Mouse (Mus musculus): ENCODE data around the gene Phf1. TPM values are rescaled to one million over a fixed set of nuclear protein-coding genes. Genes with fewer than 3 reads are reported as not detected.
"Not testable (repeated sequence)": the region's sequence is repeated elsewhere in the genome, so short reads cannot be mapped to it uniquely, and the experiment has no call there.

Phf1 gene
- total RNA-seq (2021), result 10 to 100 TPM; 28.8 to 30.0 TPM

DNA sequence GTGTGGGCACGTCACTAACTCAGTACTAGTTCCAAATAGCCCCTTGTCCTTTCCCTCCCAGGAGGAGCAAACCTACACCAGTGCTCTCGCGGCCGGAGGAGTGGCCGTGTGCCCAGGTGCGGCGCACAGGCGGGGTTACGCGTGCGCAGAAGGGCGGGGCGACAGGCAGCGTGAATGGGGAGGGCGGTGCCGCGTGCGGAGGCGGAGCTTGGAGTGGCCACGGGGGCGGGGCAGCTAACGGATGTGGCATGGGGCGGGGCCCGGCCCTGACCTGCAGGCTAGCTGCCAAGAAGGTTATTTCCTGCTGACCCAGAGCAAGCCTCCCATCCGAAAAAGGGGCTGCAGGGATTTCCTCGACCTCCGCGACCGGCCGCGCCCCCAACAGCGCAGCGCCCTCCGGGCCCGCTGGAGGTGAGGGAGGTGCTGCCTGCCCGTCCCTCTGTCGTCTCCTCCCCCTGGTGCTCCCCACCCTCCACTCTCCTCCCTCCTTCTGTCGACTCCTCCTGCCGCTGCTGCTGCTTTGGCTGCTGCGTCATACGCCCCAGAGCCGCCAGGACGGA lies at the start of gene Phf1:
Gene Phf1, plus strand, starts transcription at position 214 of the 560 bp plus-strand sequence.
- DNase-seq, result peak; percentile 94 to 95

DNA sequence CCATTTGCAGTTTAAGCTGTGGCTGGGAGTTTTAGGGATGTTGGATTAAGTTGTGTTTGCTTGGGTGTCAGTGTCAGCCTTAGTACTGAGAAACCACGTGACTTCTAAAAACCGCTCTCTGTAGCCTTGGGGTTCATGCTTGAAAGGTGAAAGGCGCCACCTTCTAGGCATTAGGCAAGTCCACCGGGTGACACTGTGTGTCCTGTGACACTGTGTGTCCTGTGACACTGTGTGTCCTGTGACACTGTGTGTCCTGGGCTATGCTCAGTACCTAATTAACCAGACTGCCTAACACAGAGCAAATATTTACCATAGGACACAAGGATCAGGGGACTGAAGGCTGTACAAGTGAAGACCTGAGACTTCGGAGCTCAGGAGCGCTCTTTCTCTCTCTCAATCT lies 49.3 kb upstream of the Phf1 start:
- DNase-seq, result no peak

DNA sequence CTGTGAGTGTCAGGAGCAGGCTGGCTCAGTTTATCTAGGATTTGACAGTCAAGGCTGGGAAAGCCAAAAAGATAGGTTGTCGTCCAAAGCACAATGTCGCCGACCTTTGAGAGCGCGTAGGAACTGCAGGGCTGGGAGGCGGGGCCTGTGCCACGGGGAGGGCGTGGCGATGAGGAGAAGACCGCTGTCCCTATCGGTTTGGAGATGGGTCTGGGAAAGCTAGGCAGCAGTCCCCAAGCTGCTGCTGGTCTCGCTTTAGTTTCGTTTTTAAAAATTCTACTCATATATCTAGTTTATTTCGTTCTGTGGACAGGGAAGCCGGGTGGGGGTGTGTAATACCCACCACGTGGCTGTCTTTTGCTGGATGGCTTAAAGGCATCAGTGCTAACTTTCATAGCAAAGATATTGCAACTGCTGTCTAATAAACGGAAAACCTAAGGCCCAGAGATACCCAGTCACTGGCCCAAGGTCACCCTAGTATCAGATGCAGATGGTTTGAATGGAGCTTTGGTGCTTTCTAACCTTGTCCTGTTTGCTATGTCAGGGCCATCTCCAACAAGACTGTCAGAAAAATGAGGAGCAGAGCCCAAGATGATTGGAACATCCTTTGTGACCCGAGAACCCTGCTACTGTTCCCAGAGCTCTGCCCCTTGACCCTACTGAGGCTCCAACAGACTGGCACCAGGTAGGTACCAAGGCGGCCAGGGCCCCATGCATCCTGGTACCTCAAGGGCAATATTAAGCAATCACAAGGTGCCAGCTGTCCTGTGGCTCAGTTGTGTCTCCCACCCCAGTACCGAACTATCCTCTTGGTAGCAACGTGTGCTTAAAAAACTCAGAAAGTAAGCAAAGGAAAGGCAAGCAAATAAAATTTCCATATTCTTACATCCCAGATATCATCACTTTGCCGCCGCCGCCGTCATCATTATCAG lies 47.6 kb upstream of the Phf1 start:
- DNase-seq, result peak; percentile 62 to 66

DNA sequence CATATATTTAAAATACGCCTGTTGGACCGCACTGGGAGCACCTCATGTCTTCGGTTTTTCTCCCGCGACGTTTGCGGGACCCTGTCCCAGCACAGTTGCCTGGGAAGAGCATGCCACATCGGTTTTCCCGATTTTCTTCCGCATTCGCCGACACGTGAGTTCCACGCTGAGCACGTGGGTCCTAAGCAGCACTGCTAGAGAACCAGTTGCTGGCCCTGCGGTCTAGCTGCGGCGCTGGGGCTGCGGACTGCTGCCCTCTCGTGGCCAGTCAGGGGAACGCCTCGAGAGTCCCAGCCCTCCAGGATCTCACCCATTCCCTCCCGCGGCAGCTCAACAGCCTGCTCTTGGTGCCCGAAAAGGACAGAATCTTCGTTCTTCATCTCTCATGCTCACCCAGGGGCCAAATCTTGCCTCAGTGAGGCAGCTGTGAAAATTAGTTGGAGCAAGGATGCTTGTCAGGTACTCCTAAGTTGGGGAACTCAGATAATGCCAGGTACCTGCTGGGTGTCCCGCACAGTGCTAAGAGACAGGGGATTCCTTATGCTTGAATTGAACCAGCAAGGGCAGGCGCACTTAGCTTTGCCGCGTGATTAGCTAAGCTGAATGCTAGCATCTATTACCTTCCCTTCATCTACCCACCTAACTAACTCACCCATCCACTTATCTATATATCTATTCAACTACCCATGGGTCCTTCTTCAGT lies 46.7 kb upstream of the Phf1 start:
- peak; percentile 80 to 83 for DNase-seq

DNA sequence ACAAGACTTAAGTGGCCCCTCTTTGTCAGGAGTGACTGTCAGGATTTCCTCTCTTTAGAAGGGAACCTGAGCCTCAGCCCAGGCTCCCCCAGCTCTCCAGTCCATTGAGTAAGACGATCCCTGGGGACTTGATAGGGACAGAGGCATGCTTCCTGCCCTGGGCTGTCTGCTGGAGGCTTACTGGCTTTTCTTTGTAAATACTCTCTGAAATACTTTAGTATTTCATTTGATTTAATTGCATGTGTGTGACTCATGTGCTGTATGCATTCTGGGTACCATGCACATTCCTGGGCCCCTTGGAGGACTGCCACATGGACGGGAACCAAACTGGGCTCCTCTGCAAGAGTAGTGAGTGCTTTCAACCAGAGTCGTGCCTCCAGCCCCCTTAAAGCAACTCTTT lies 44.9 kb upstream of the Phf1 start:
- DNase-seq, result no peak

DNA sequence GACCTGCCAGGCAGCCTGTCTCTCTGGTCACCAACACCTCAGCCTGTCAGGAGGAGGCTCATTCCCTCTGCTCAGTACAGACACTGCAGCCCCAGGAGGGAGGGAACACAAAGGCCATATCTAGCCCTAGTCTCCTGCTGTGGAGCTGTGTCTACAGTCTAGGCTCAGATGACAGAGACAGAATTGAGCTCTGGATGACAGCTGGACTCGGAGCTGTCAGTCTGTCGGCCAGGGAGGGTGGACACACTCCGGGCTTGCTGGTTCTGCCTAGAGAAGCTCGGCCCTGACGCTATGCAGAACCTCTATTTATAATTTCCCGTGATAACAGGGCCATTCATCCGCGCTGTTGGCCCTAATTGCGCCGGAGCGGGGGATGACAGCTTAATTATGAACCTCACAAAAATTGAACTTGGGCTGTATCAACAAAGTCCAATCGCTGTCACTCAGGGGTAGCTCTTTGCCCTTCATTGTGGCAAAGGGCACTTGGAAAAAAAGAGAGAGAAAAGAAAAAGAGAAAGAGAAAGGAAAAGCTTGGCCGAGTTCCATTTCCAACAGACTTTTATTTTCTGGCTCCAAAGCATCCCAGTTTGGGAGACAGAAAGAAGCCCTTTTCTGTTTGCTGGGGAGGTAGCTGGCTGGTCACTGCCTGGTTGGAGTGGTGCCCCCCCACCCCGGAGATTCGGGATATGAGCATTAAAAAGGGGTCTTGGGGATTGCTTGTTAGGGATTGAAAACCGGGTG lies 40.0 kb upstream of the Phf1 start:
- DNase-seq, result peak; percentile 26 to 29

DNA sequence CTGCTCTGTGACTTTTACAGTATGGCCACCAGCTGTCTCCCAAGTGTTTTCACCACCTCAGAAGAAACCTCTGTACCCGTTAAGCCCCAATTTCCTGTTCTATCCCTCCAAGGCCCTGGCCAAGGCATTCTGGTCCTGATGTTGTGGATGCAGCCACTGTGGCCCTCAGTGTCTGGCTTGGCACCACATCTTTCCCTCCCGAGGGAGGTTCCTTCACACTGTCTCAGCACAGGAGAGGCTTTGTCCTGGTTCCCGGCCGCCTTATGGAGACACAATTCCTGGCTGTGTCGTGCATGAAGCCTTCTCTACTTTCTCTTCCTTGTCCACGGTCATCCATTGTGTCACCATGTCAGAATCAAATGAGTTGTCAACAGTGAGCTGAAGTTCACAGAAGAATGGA lies 39.4 kb upstream of the Phf1 start:
- DNase-seq, result no peak

DNA sequence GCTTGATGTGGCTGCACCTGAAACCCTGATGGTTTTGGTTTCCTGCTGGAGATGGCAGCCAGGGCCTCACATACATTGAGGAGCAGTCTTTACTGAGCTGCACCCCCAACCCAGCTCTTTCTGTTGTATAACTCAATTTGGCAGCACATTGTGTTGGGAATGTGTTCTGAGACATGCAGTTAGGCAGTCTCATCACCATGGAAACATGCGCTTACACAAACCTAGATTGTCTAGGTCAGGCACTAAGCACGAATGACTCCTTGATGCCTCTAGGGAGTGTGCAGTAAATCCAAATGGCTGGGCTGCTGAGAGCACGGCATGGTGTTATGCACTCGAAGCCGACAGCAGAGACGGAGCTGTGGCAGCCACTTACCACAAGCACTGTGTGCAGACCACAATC lies 38.5 kb upstream of the Phf1 start:
- peak; percentile 50 to 53 for DNase-seq

DNA sequence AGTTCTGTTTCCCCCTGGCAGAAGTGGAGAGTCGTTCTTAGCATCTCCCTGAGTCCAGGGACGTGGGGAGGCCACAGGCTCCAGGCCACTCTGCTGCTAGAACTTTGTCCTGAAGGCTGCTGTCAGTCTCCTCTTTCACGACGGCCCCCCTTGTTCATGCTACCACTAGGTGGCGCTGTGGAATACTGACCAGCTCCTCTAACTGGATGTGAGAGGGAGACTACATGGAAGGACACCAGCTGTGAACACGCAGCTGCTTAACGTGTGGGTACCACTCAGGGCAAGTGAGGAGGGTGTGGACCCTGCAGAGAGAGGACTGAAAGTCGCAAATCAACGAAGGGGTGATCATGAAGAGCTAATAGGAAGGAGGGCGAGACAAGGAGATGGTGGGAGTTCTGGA lies 37.3 kb upstream of the Phf1 start:
- peak in 1 of 2 experiments; percentile 42 for DNase-seq

DNA sequence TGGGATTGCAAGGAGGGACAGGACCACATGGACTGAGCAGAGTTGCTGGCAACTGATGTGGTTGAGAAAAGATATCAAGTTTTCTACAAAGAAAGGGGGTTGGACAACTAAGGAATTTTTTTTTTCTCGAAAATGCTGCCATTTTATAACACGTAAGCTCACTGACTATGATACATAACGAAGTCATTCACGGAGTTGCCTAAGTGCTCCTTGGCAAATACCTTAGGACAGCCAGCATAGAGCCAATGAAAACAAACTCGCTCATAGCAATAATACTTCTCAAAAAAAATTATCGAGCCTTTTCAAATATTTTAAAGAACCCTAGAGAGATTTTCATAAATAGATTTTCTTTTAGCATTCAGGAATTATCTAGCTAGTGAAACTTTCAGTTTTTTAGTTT lies 31.9 kb upstream of the Phf1 start:
- no peak for DNase-seq

DNA sequence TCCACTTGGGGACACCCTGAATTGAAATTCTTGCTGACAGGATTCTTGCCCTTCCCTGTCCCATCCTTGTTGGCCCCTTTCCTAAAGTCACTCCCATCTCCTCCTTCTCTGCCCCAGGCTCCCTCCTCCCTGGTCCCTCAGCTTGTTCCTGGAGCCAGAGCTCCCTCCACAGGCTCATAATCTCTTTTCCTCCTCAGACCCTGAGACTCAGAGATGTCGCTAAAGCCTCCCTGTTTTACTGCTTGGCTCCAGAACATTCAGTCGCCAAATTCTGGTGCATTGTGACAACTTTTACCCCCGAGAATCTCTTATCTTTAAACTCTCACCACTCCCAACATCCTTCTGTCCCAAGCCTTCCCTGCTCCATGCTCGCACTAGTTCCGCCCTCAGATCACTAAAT lies 28.5 kb upstream of the Phf1 start:
- DNase-seq, result no peak

DNA sequence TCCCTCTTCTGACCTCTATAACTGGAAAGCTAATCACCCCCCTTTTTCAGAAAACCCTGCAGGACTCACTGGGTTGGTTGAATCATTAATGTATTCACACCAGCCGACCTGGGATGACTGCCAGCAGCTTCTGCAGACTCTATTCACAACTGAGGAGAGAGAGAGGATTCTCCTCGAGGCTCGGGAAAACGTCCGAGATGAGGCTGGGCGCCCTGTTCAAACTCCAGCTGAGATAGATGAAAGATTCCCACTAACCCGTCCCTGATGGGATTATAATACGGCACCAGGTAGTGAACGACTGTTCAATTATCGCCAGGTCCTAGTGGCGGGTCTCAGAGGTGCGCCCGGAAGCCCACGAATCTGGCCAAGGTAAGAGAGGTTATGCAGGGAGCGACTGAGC lies 25.3 kb upstream of the Phf1 start:
- DNase-seq, result not testable (repeated sequence)

DNA sequence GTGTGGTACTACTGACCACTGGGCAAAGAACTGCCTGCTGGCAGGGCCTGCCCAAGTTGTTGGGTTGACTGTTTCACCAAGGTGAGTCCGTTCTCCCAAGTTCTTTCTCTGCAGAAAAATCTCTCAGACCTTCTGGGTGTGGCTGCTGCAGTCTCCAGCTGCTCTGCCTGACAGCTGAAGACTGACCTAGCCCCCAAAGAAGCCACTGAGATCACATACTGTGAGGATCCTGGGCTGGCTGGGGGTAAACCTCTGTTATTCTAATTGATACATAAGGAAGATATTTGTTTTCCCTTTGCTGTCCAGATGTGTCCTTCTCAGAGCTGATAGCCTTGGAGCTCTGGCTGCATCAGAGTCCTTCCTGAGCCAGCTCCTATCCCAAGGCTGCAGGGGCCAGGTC lies 17.6 kb upstream of the Phf1 start:
- no peak for DNase-seq

DNA sequence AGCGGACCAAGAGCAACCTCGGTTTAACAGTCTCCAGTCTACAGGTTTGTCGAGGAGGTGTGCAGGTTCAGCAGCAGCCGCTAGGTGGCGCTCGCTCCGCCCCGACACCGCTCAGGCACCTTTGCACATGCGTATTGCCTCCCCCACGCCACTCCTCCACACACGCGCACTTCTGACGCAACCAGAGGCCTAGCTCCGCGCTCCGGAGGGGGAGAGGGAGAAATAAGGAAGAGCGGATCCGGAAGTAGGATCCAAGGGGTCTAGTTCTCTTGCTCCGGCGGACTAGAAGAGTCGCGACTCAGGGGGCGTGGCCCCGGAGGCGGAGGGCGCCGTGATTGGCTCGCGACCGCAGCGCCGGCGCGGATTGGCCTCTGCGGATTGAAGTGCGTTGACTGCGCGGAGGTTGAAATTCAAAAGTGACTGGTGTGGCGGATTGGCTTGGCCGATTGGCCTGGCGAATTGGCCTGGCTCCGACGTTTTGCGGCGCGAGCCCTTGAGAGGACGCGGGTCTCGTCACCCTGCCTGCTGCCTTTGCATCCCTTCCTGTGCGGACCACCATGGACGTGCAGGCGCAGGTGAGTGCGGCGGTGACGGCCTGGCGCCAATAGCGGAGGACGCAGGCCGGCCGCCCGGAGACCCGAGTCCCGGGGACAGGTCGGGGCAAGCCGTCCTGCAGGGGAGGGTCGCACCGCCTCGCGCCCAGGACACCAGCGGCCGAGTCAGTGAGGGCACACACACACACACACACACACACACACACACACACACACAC lies 16.0 kb upstream of the Phf1 start, which contains the start of gene Kifc5b:
Gene Kifc5b, plus strand, starts transcription at position 381 of the 772 bp plus-strand sequence.
- DNase-seq, result peak; percentile 99

DNA sequence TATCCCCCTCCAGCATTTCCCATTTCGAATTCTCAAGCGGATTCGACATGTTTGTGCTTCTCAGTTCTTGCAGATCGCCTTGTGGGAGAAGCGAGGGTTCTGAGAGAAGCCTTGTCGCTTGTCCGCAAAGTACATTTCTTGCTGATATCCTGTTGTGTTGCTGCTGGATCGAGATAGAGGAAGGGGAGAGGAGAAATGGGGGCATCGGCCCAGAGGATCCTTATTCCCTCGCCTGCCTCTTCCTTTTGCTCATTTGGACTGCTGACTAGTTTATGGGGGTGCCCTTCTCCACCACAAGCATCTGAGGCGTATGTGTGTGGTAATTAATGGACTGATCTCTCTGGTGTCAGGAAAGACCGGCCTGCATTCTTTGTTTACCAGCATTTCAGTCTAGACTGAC lies 15.3 kb upstream of the Phf1 start:
- not testable (repeated sequence) for DNase-seq

DNA sequence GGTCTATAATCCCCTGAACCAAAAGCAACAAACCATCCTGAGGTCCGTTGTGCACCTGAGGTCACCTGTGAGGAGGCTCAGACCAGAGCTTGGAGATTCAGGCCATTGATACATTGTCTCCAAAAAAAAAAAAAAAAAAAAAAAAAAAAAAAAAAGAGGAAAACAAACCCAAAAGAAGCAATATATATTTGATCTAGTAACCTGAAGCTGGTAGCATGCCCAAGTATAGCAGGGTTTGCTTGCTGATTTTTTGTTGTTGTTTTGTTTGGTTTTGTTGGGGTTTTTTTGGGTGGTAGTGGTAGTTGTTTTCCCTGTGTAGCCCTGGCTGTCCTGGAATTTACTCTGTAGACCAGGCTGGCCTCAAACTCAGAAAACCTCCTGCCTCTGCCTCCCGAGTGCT lies 14.5 kb upstream of the Phf1 start:
- DNase-seq, result no peak

DNA sequence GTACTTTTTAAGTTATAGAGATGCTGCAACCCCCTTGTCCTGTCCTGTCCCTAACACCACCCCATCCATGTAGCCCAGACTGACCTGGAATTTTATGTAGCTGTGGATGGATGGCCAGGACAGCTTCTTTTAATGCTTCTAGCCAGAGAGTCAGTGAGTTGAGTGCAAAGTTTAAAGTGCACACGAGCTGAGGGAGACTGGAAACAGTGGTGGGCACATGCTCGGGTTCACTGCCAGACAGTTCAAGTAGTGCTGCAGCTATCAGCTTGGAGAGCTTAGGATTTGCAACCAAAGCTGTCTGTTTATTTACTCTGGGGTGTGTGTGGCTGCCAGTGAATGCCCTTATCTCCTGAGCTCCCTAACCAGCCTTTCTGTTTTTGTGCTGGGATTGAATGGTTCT lies 13.3 kb upstream of the Phf1 start:
- DNase-seq, result not testable (repeated sequence)

DNA sequence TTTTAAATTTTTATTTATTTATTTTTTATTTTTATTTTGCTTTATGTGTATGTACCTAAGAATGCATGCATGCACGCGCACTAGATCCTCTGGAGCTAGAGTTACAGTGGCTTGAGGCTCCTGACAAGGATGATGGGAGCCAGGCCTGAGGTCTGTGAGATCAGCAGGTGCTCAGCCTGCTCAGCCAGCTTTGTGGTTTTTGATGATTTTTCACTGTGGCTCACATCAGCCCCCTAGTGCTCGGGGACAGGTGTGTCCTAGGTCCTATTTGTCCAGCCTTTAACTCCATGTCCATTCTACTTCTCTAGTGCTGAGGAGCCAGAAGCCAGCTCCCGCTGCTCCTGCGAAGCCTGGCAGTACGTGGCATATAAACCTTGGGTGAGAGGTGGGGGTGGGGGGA lies 10.5 kb upstream of the Phf1 start:
- not testable (repeated sequence) for DNase-seq

DNA sequence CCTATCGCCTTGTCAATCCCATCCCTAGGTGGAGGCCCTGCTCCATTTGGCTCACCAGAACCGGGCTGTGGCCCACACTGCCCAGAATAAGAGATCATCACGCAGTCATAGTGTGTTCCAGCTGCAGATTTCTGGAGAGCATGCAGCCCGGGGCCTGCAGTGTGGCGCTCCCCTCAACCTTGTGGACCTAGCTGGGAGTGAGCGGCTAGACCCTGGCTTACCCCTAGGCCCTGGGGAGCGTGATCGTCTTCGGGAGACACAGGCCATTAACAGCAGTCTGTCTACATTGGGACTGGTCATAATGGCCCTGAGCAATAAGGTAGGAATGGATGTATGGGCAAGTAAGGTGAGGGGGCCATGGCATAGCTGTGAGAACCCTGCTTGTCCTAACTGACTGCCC lies 7.4 kb upstream of the Phf1 start:
- not testable (repeated sequence) for DNase-seq

DNA sequence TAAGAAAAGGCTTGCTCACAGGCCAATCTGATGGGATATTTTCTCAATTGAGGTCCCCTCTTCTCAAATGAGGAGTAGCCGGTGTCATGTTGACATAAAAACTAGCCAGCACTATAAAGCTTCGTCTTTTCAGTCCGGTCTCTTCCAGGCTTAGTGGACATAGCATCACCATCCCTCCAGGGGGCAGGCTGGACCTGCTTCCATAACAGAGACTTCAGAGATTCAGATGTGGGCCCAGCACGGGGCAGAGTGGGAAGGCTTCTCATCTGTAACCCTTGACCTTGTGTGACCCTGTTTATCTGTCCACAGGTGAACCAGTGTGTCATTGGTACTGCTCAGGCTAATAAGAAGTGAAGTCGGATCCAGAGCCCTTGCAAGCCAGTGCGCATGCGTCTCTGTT lies 1.1 kb upstream of the Phf1 start:
- peak in 1 of 2 experiments; percentile 29 for DNase-seq

DNA sequence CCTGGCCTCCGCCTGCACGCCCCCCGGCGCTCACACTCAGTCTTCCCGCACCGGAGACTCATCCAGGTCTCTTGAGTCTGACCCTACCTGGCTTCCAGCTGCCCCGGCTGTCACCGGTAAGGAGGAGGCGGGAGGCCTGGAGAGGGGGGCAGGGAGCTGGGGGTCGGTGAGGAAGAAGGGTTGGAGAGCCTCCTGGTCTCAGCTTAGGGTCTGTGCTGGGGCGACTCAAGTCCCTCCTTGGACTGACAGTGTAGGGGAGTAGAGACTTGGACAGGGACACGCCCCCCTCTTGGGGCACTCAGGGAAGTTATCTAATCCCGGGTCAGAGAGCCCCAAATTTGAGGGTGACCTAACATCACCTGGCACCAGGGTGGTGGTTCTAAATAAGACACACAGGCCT lies 567 bp downstream of the Phf1 start:
- no peak for DNase-seq

All from layer of hippocampus, postnatal 36 days (tissue).